Mouse (Mus musculus): Measurements from ENCODE around the gene Bcl10. TPM values are rescaled to one million over a fixed set of nuclear protein-coding genes. Genes with fewer than 3 reads are reported as not detected.
"Not testable (repeated sequence)": the region's sequence is repeated elsewhere in the genome, so short reads cannot be mapped to it uniquely, and the experiment has no call there.

The Bcl10 gene
- total RNA-seq, 2 experiments from 2014 or later, result 11.1 to 12.7 TPM

GRCm38 (mm10) chr3:145964018-145964387 lies 41.4 kb downstream of the Bcl10 start:
- H3K4me3 ChIP-seq, result no peak overlapping the region
- TF ChIP-seq CTCF (conservative IDR thresholded peaks at IDR 0.05), result no peak

GRCm38 (mm10) chr3:145964473-145964872 lies 41.9 kb downstream of the Bcl10 start:
- DNase-seq (ENCODE audit: low spot score in 2 of 2), result no peak
- Histone ChIP-seq H3K4me3 (no peak overlapping the region), H3K27ac (no peak overlapping the region)
- no peak for TF ChIP-seq CTCF (conservative IDR thresholded peaks at IDR 0.05)

More at GRCm38 (mm10) chr3:145964018-145964387, 41.4 kb downstream of the Bcl10 start:
- H3K27ac ChIP-seq, result no peak overlapping the region
- DNase-seq (ENCODE audit: low spot score in 2 of 2), result no peak

- not testable (repeated sequence) for H3K4me3 ChIP-seq; H3K27ac ChIP-seq; DNase-seq (ENCODE audit: low spot score in 2 of 2)
Observed at GRCm38 (mm10) chr3:145965583-145965982, 43.0 kb downstream of the Bcl10 start.

GRCm38 (mm10) chr3:145966806-145967205 lies 44.2 kb downstream of the Bcl10 start:
- no peak for TF ChIP-seq CTCF (conservative IDR thresholded peaks at IDR 0.05)
- H3K27ac ChIP-seq, result no peak overlapping the region
- no peak overlapping the region for H3K4me3 ChIP-seq
- DNase-seq (ENCODE audit: low spot score in 2 of 2), result no peak

- TF ChIP-seq CTCF (conservative IDR thresholded peaks at IDR 0.05), result no peak
- Histone ChIP-seq H3K27ac (no peak overlapping the region), H3K4me3 (no peak overlapping the region)
- DNase-seq (ENCODE audit: low spot score in 2 of 2), result no peak
Observed at GRCm38 (mm10) chr3:145969031-145969501, 46.5 kb downstream of the Bcl10 start.

- no peak for DNase-seq (ENCODE audit: low spot score in 2 of 2)
- no peak overlapping the region for H3K27ac ChIP-seq
- no peak for TF ChIP-seq CTCF (conservative IDR thresholded peaks at IDR 0.05)
- H3K4me3 ChIP-seq, result no peak overlapping the region
Observed at GRCm38 (mm10) chr3:145971501-145971900, 48.9 kb downstream of the Bcl10 start.

GRCm38 (mm10) chr3:145974986-145975385 lies 52.4 kb downstream of the Bcl10 start:
- DNase-seq (ENCODE audit: low spot score in 2 of 2), result no peak
- Histone ChIP-seq H3K27ac (no peak overlapping the region), H3K4me3 (no peak overlapping the region)
- no peak for TF ChIP-seq CTCF (conservative IDR thresholded peaks at IDR 0.05)

Other genes starting within 250 kb of the Bcl10 start
- gene Ddah1, start 164.1 kb upstream of the Bcl10 start, total RNA-seq (2021), result 10 to 100 TPM; 51.8 to 52.9 TPM
- 10 to 100 TPM; 36.7 to 40.6 TPM for gene 2410004B18Rik, start 15.2 kb downstream of the Bcl10 start, total RNA-seq (2021)
- 1 to 10 TPM; 4.7 to 4.8 TPM for gene Syde2, start 65.1 kb downstream of the Bcl10 start, total RNA-seq (2021)
- under 1 TPM; 0.74 to 0.82 TPM for gene Wdr63, start 185.3 kb downstream of the Bcl10 start, total RNA-seq (2021)
- not detected for gene Mcoln3, start 194.6 kb downstream of the Bcl10 start, total RNA-seq (2021)
- gene Mcoln2, start 227.0 kb downstream of the Bcl10 start, total RNA-seq (2021), result not detected